Mouse (Mus musculus) E14TG2a.4 (cell line): ENCODE data around the gene Hnrnpa3.

ENCODE experiments used
- CTCF ChIP-seq: conservative IDR thresholded peaks from 2 replicates; pipeline ENCODE4 v1.5.1; 2014; ENCODE audit warnings: low read length
- POU5F1 ChIP-seq: IDR thresholded peaks from 2 replicates; pipeline ENCODE4 v1.6.1; 2014; ENCODE audit warnings: low read length, borderline replicate concordance

GRCm38 (mm10) chr2:75616911-75617310 is 42.1 kb upstream of the Hnrnpa3 start:
- no peak; the same call in 1 of the 2 replicates for TF ChIP-seq CTCF
- TF ChIP-seq POU5F1: no peak
